ENCODE assay signal across 9 mouse cellular contexts in genomic region chr5:144356776-144357455, GRCm38 (mm10). TPM values are rescaled to one million over a fixed set of nuclear protein-coding genes. Genes with fewer than 3 reads are reported as not detected.
A peak's percentile ranks its signal among the peaks of the same experiment; 100 is the strongest.
DNase-seq lines count a peak whose midpoint lies in the region; ATAC-seq and TF ChIP-seq lines count a peak whose summit lies in the region.
"Had no signal": no experiment of that assay in that cellular context is flagged by ENCODE, and none has a peak within 500 bp of the region (broad histone marks: within the 10 kb centered on the region; RNA-seq: fewer than 3 reads in every experiment).

No protein-coding gene starts in this region.

- peak overlapping the region; percentile 61 to 71 for H3K4me3 ChIP-seq in heart, embryonic 14.5 days (ENCODE audit: control insufficient read depth in 1 of 2, insufficient read depth in 1 of 2, low read depth in 1 of 2, low read length in 2 of 2)
- peak overlapping the region; percentile 38; the same call in 1 of the 2 replicates for H3K4me3 ChIP-seq in cortical plate, adult 2 months (ENCODE audit: insufficient read depth, low read length)
- peak overlapping the region; percentile 60 for H3K4me3 ChIP-seq in hindbrain, embryonic 16.5 days (ENCODE audit: low read length)
- H3K4me3 ChIP-seq in midbrain, embryonic 15.5 days: peak overlapping the region; percentile 45

- H3K4me1 ChIP-seq in heart, embryonic 14.5 days (ENCODE audit: control insufficient read depth in 2 of 2, insufficient read depth in 2 of 2, low read length in 2 of 2): peaks cover 4 to 7% of the 10 kb centered on the region in 2 experiments; a peak in 2 of 4 replicates
- no peaks in the 10 kb centered on the region for H3K4me1 ChIP-seq in cortical plate, adult 2 months (ENCODE audit: control insufficient read depth, insufficient read depth, low read length)
- H3K4me1 ChIP-seq in hindbrain, embryonic 16.5 days (ENCODE audit: control insufficient read depth, insufficient read depth, low read depth, low read length): peaks cover 13% of the 10 kb centered on the region
- peaks cover 19% of the 10 kb centered on the region for H3K4me1 ChIP-seq in midbrain, embryonic 15.5 days

- peak overlapping the region; percentile 84 for H3K9ac ChIP-seq in heart, embryonic 14.5 days (ENCODE audit: low read length)
- no peak overlapping the region; the same call in 1 of the 2 replicates for H3K9ac ChIP-seq in hindbrain, embryonic 16.5 days (ENCODE audit: low read depth, low read length)
- no peak overlapping the region for H3K9ac ChIP-seq in midbrain, embryonic 15.5 days

- no peak for TF ChIP-seq POLR2A in cortical plate, adult 2 months (IDR thresholded peaks at IDR 0.05; ENCODE audit: extremely low read depth, insufficient read depth, low read length)

- intact Hi-C loops in left cerebral cortex, postnatal 14 days (cut with DNase I): no loop called here

- DNase-seq in heart, adult 9 months (ENCODE audit: low spot score in 2 of 2): no peak
- DNase-seq in left cerebral cortex, postnatal 14 days (ENCODE audit: low spot score in 2 of 2): no peak
- no peak for DNase-seq in right cerebral cortex, postnatal 25 days
- DNase-seq in urinary bladder, postnatal 14 days (ENCODE audit: low spot score): no peak

- H3K4me2 ChIP-seq in heart, embryonic 14.5 days (ENCODE audit: low read length): peak overlapping the region; percentile 91
- H3K4me2 ChIP-seq in hindbrain, embryonic 16.5 days (ENCODE audit: low read length): peak overlapping the region; percentile 98
- peak overlapping the region; percentile 87 for H3K4me2 ChIP-seq in midbrain, embryonic 15.5 days

- H3K36me3 ChIP-seq in heart, embryonic 14.5 days (ENCODE audit: control insufficient read depth, insufficient read depth, low read length): no peaks in the 10 kb centered on the region
- H3K36me3 ChIP-seq in hindbrain, embryonic 16.5 days (ENCODE audit: control insufficient read depth, insufficient read depth, low read length): no peaks in the 10 kb centered on the region
- no peaks in the 10 kb centered on the region for H3K36me3 ChIP-seq in midbrain, embryonic 15.5 days (replicated peaks)

- 8% methylated on average over 17 of the region's 17 CpGs for WGBS in heart, embryonic 14.5 days
- WGBS in hindbrain, embryonic 16.5 days: 11% methylated on average over 17 of the region's 17 CpGs
- WGBS in midbrain, embryonic 15.5 days: 8% methylated on average over 17 of the region's 17 CpGs

- no peaks in the 10 kb centered on the region for H3K9me3 ChIP-seq in heart, embryonic 14.5 days (ENCODE audit: control insufficient read depth, low read length)
- H3K9me3 ChIP-seq in hindbrain, embryonic 16.5 days (ENCODE audit: control insufficient read depth, low read length): no peaks in the 10 kb centered on the region
- H3K9me3 ChIP-seq in midbrain, embryonic 15.5 days: no peaks in the 10 kb centered on the region

- no peak for TF ChIP-seq CTCF in cortical plate, adult 2 months (IDR thresholded peaks at IDR 0.05; ENCODE audit: extremely low read depth, insufficient read depth, low read length)

- ATAC-seq in heart, embryonic 14.5 days (ENCODE audit: insufficient number of reproducible peaks, insufficient read depth, low FRiP score, low read depth): no peak
- ATAC-seq in hindbrain, embryonic 16.5 days: no peak
- no peak for ATAC-seq in midbrain, embryonic 15.5 days (replicated peaks)

- peak overlapping the region; percentile 68 to 73 for H3K27ac ChIP-seq in heart, embryonic 14.5 days (replicated peaks in 1 of 2; ENCODE audit: control insufficient read depth in 1 of 2, insufficient read depth in 1 of 2, low read depth in 2 of 2, low read length in 2 of 2)
- H3K27ac ChIP-seq in cortical plate, adult 2 months (ENCODE audit: insufficient read depth, low read length): no peak overlapping the region
- no peak overlapping the region for H3K27ac ChIP-seq in hindbrain, embryonic 16.5 days (ENCODE audit: low read depth, low read length)
- H3K27ac ChIP-seq in midbrain, embryonic 15.5 days: no peak overlapping the region

- no peaks in the 10 kb centered on the region for H3K27me3 ChIP-seq in heart, embryonic 14.5 days (ENCODE audit: control insufficient read depth, insufficient read depth, low read length)
- peaks cover 16% of the 10 kb centered on the region for H3K27me3 ChIP-seq in hindbrain, embryonic 16.5 days (replicated peaks; ENCODE audit: control insufficient read depth, insufficient read depth, low read length)
- H3K27me3 ChIP-seq in midbrain, embryonic 15.5 days (replicated peaks): peaks cover 40% of the 10 kb centered on the region
- H3K27me3 ChIP-seq: Patski had no signal

RNA-seq across cellular contexts. Expression of gene Baiap2l1, which starts 1.0 kb away (rescaled TPM):
- 10.8 and 11.0 TPM in 2 replicates for polyA plus RNA-seq in heart, embryonic 14.5 days (2014; fragmentation: Nextera tagmentation; extraction: Ambion mirVana)
- polyA plus RNA-seq in cortical plate, adult 2 months (2012; rRNA removed): 0.32 and 0.38 TPM in 2 replicates
- 1.8 and 2.2 TPM in 2 replicates for polyA plus RNA-seq in hindbrain, embryonic 16.5 days (2015; fragmentation: Nextera tagmentation; extraction: Ambion mirVana)
- polyA plus RNA-seq in midbrain, embryonic 15.5 days (2015; fragmentation: Nextera tagmentation; extraction: Ambion mirVana): 1.1 and 1.3 TPM in 2 replicates
- under 1 TPM; 0.42 to 0.70 TPM for total RNA-seq in left cerebral cortex, postnatal 14 days (2021)

Comparison
In these comparisons a context has a peak if more than half of its experiments do, and no peak if none do; other contexts are left out.
1. H3K27ac ChIP-seq: peak in heart, embryonic 14.5 days (2 of 2); none in cortical plate, adult 2 months (single experiment), hindbrain, embryonic 16.5 days (single experiment) and midbrain, embryonic 15.5 days (single experiment).
2. Peak in every context shown above with its lines, with median percentiles within 50 percentile points of each other: H3K4me2 ChIP-seq and H3K4me3 ChIP-seq.